Mouse (Mus musculus) neural tube, embryonic 15.5 days (tissue): Measurements from ENCODE around the gene Stard3. TPM values are rescaled to one million over a fixed set of nuclear protein-coding genes. Genes with fewer than 3 reads are reported as not detected.

Experiments used
- ATAC-seq: fragments of 200-750 bp; cut with Nextera tagmentation; 2 replicates; pipeline ENCODE4 v1.8.0; 2017; ENCODE audit warnings: mild to moderate bottlenecking, moderate TSS enrichment, moderate library complexity; ENCODE audit not compliant: low FRiP score
- H3K27ac ChIP-seq: fragments of 300-500 bp; sonication (generic); replicated peaks from 2 replicates; pipeline ENCODE4 v1.5.1; 2015; ENCODE audit warnings: mild to moderate bottlenecking, inconsistent platforms
- H3K27me3 ChIP-seq: fragments of 300-500 bp; sonication (generic); replicated peaks from 2 replicates; pipeline ENCODE4 v1.6.1; 2015; ENCODE audit warnings: inconsistent platforms
- H3K36me3 ChIP-seq: fragments of 300-500 bp; sonication (generic); 2 replicates; pipeline ENCODE4 v1.6.1; 2015; ENCODE audit warnings: inconsistent platforms
- H3K4me1 ChIP-seq: fragments of 300-500 bp; sonication (generic); 2 replicates; pipeline ENCODE4 v1.6.1; 2015; ENCODE audit warnings: inconsistent platforms
- H3K4me2 ChIP-seq: fragments of 300-500 bp; sonication (generic); 2 replicates; pipeline ENCODE4 v1.6.1; 2015; ENCODE audit warnings: inconsistent platforms, mild to moderate bottlenecking, moderate library complexity
- H3K4me3 ChIP-seq: fragments of 300-500 bp; sonication (generic); replicated peaks from 2 replicates; pipeline ENCODE4 v1.5.1; 2015; ENCODE audit warnings: mild to moderate bottlenecking, inconsistent platforms
- H3K9ac ChIP-seq: fragments of 300-500 bp; sonication (generic); replicated peaks from 2 replicates; pipeline ENCODE4 v1.6.1; 2015; ENCODE audit warnings: mild to moderate bottlenecking, inconsistent platforms
- H3K9me3 ChIP-seq: fragments of 300-500 bp; sonication (generic); replicated peaks from 2 replicates; pipeline ENCODE4 v1.6.1; 2016; ENCODE audit warnings: inconsistent platforms
- WGBS: fragments of 180-500 bp; shearing (Covaris S2); methylation state at CpG from one replicate; pipeline ENCODE4 v1.1.7; 2015; ENCODE audit warnings: mixed read lengths; 5-methylcytosine and 5-hydroxymethylcytosine counted together
- polyA plus RNA-seq: library from polyadenylated mRNA; unstranded; fragments of >200 nt; fragmentation: Nextera tagmentation; extraction: Ambion mirVana; gene quantifications from 2 replicates; pipeline ENCODE4 v1.2.1, GENCODE M21; 2015

Stard3 gene
- polyA plus RNA-seq, 1 experiment from 2014 or later = 31.6 TPM

GRCm38 (mm10) chr11:98353651-98354211 is 4.4 kb upstream of the Stard3 start:
- Histone ChIP-seq H3K9ac (no peak overlapping the region), H3K27me3 (peaks cover 59% of the 10 kb centered on the region), H3K4me2 (no peak overlapping the region), H3K9me3 (no peaks in the 10 kb centered on the region), H3K36me3 (no peaks in the 10 kb centered on the region), H3K4me1 (peaks cover 24% of the 10 kb centered on the region), H3K27ac (no peak overlapping the region), H3K4me3 (no peak overlapping the region)
- no peak for ATAC-seq
- 24% methylated on average over 8 of the region's 8 CpGs for WGBS

- H3K9ac ChIP-seq = no peak overlapping the region
- H3K4me3 ChIP-seq = no peak overlapping the region
- peaks cover 52% of the 10 kb centered on the region for H3K27me3 ChIP-seq
- H3K9me3 ChIP-seq = no peaks in the 10 kb centered on the region
- H3K4me1 ChIP-seq = peaks cover 27% of the 10 kb centered on the region
- ATAC-seq = no peak
- no peak overlapping the region for H3K27ac ChIP-seq
- 71% methylated on average over 14 of the region's 14 CpGs for WGBS
- H3K36me3 ChIP-seq = no peaks in the 10 kb centered on the region
- no peak overlapping the region for H3K4me2 ChIP-seq
Observed at GRCm38 (mm10) chr11:98354445-98354844, 3.7 kb upstream of the Stard3 start.

DNA sequence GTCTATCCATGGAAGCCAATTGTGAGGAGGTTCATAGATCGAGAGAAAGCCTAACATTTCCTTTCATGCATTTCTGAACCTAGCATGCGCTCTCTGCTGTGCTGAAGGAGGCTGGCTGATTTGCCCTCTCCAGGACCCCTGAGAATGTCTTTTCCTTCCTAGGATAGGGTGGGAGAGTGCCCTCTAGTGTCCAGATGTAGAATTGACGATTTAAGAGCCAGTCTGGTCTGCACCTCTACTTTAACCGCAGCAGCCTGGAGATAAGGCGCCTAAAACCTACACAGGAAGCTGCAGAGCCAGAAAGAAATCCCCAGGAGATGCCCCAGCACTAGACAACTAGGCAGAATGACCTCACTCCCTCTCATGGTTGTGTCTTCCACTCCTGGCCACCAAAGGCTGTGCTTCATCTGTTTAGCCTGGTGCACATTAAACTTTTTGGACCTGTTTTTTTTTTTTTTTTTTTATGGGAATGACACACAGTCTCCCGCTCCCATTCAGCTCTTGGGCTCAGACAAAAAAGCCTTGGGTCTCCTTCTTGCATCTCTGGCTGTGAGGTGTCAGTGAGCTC is 2.4 kb upstream of the Stard3 start:
- Histone ChIP-seq H3K9ac (no peak overlapping the region), H3K4me2 (no peak overlapping the region), H3K27me3 (peaks cover 39% of the 10 kb centered on the region), H3K27ac (no peak overlapping the region), H3K9me3 (no peaks in the 10 kb centered on the region), H3K4me3 (no peak overlapping the region), H3K4me1 (peaks cover 41% of the 10 kb centered on the region), H3K36me3 (no peaks in the 10 kb centered on the region)
- ATAC-seq = no peak
- 13% methylated on average over 6 of the region's 6 CpGs for WGBS

DNA sequence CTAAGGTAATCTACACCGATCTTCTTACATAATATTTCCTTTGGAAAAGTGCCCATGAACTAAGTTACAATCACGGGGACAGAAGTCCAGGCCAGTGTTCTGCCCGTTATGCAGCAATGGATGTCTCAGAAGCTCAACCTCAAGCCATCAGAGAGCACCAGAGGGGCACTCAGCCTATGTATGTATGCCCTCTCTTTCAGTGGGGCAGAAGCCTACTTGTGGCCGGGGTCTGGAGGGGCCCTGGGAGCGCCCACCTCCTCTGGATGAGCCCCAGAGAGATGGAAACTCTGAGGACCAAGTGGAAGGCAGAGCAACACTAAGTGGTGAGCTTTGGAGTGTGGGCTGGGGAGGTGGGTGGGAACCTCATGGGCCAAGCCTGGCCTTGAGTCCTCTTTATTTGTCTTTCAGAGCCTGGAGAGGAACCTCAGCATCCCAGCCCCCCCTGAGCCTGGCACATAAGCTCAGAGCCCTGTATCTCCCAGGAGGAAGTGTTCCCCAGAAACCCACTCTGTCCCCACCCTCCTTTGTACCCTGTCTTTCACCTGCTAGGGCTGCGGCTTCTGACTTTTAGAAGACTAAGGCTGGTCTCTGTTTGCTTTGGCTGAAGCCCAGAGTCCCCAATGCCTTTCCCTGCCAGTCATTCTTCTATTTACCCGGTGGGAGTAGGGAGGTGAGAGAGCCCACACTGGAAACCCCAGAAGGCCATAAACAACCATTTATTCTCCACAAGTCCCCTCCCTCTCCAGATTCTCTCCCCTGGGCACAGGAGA is 1.4 kb upstream of the Stard3 start:
- Histone ChIP-seq H3K9ac (no peak overlapping the region), H3K27ac (no peak overlapping the region), H3K4me1 (peaks cover 51% of the 10 kb centered on the region), H3K27me3 (peaks cover 29% of the 10 kb centered on the region), H3K36me3 (no peaks in the 10 kb centered on the region), H3K4me3 (no peak overlapping the region), H3K9me3 (no peaks in the 10 kb centered on the region), H3K4me2 (peak overlapping the region; percentile 82; the same call in 1 of the 2 replicates)
- WGBS = 70% methylated on average over 7 of the region's 7 CpGs
- no peak for ATAC-seq

- 8% methylated on average over 13 of the region's 13 CpGs for WGBS
- ATAC-seq = no peak
- H3K27ac ChIP-seq = peak overlapping the region; percentile 95
Observed at GRCm38 (mm10) chr11:98357396-98358160, 590 bp upstream of the Stard3 start.

GRCm38 (mm10) chr11:98360866-98361521 is 2.8 kb downstream of the Stard3 start:
- Histone ChIP-seq H3K9me3 (no peaks in the 10 kb centered on the region), H3K4me2 (0 out of 2 replicates have a peak overlapping the region, but pooled peaks have one; percentile 2), H3K4me1 (peaks cover 49% of the 10 kb centered on the region)

More at GRCm38 (mm10) chr11:98357396-98358160, 590 bp upstream of the Stard3 start:
- no peaks in the 10 kb centered on the region for H3K9me3 ChIP-seq
- H3K36me3 ChIP-seq = no peaks in the 10 kb centered on the region
- H3K27me3 ChIP-seq = peaks cover 21% of the 10 kb centered on the region
- peak overlapping the region; percentile 75 for H3K4me3 ChIP-seq
- peak overlapping the region; percentile 82 for H3K4me2 ChIP-seq
- peak overlapping the region; percentile 43 for H3K9ac ChIP-seq
- H3K4me1 ChIP-seq = peaks cover 56% of the 10 kb centered on the region

GRCm38 (mm10) chr11:98363817-98364216 is 5.6 kb downstream of the Stard3 start:
- Histone ChIP-seq H3K27me3 (no peaks in the 10 kb centered on the region), H3K4me2 (no peak overlapping the region), H3K9ac (no peak overlapping the region), H3K27ac (no peak overlapping the region), H3K36me3 (no peaks in the 10 kb centered on the region), H3K9me3 (no peaks in the 10 kb centered on the region), H3K4me3 (no peak overlapping the region), H3K4me1 (peaks cover 36% of the 10 kb centered on the region)
- 83% methylated on average over 5 of the region's 5 CpGs for WGBS
- no peak for ATAC-seq

More at GRCm38 (mm10) chr11:98360866-98361521, 2.8 kb downstream of the Stard3 start:
- H3K27me3 ChIP-seq = no peaks in the 10 kb centered on the region
- 0 out of 2 replicates have a peak overlapping the region, but pooled peaks have one; percentile 0 for H3K9ac ChIP-seq
- no peak overlapping the region for H3K4me3 ChIP-seq
- no peak for ATAC-seq
- H3K27ac ChIP-seq = peak overlapping the region; percentile 68
- 24% methylated on average over 9 of the region's 9 CpGs for WGBS
- H3K36me3 ChIP-seq = no peaks in the 10 kb centered on the region

GRCm38 (mm10) chr11:98364410-98364809 is 6.2 kb downstream of the Stard3 start:
- Histone ChIP-seq H3K9ac (no peak overlapping the region), H3K4me1 (peaks cover 30% of the 10 kb centered on the region), H3K27me3 (no peaks in the 10 kb centered on the region), H3K9me3 (no peaks in the 10 kb centered on the region), H3K4me3 (no peak overlapping the region), H3K27ac (no peak overlapping the region), H3K36me3 (no peaks in the 10 kb centered on the region), H3K4me2 (no peak overlapping the region)
- no peak for ATAC-seq
- whole genome bisulfite sequencing = 88% methylated on average over 5 of the region's 5 CpGs

- Histone ChIP-seq H3K4me2 (no peak overlapping the region), H3K9me3 (no peaks in the 10 kb centered on the region), H3K27ac (no peak overlapping the region), H3K9ac (no peak overlapping the region), H3K4me3 (no peak overlapping the region), H3K4me1 (peaks cover 17% of the 10 kb centered on the region), H3K27me3 (no peaks in the 10 kb centered on the region), H3K36me3 (no peaks in the 10 kb centered on the region)
- 85% methylated on average over 10 of the region's 10 CpGs for WGBS
- no peak for ATAC-seq
Observed at GRCm38 (mm10) chr11:98366290-98366689, 8.1 kb downstream of the Stard3 start.

- H3K27me3 ChIP-seq = no peaks in the 10 kb centered on the region
- H3K4me3 ChIP-seq = no peak overlapping the region
- no peaks in the 10 kb centered on the region for H3K9me3 ChIP-seq
- no peak overlapping the region for H3K4me2 ChIP-seq
- ATAC-seq = no peak
- H3K36me3 ChIP-seq = no peaks in the 10 kb centered on the region
- no peak overlapping the region for H3K27ac ChIP-seq
- peaks cover 16% of the 10 kb centered on the region; the same call in 1 of the 2 replicates for H3K4me1 ChIP-seq
- 83% methylated on average over 10 of the region's 10 CpGs for WGBS
- H3K9ac ChIP-seq = no peak overlapping the region
Observed at GRCm38 (mm10) chr11:98367171-98367862, 9.1 kb downstream of the Stard3 start.

DNA sequence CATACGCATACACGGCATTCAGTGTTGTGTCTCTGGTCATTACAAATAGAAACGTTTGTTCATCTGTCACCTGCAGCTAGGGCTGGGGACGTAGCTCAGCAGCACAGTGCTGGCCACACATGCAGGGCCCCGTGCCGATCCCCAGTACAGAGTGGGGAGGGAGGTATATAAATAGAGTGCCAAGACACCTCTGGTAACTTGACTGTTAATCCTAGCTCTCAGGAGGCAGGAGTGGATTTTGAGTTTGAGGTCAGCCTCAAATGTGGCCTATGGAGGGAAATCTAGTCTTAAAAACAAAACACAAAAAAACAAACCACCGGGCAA is 9.7 kb downstream of the Stard3 start:
- WGBS = 82% methylated on average over 7 of the region's 7 CpGs
- Histone ChIP-seq H3K4me2 (no peak overlapping the region), H3K9ac (no peak overlapping the region), H3K36me3 (0 out of 2 replicates have a peak, but pooled peaks cover 1% of the 10 kb centered on the region), H3K27me3 (no peaks in the 10 kb centered on the region), H3K27ac (no peak overlapping the region), H3K4me3 (no peak overlapping the region), H3K9me3 (no peaks in the 10 kb centered on the region), H3K4me1 (peaks cover 15% of the 10 kb centered on the region; the same call in 1 of the 2 replicates)
- ATAC-seq = no peak
